Mouse (Mus musculus) G1E-ER4 (cell line): Measurements from ENCODE around the gene Abl2. TPM values are rescaled to one million over a fixed set of nuclear protein-coding genes. Genes with fewer than 3 reads are reported as not detected.

Experiments used
- GATA1 ChIP-seq: IDR thresholded peaks from one replicate; pipeline ENCODE4 v1.8.0; 2012; ENCODE audit warnings: low read length, inconsistent platforms
- polyA plus RNA-seq: library from polyadenylated mRNA; stranded (reverse); fragments of >175 nt; gene quantifications from 2 replicates; pipeline ENCODE4 v1.2.3, GENCODE M21; 2012

Gene Abl2
- polyA plus RNA-seq, 1 experiment: 18.6 TPM

GRCm38 (mm10) chr1:156644780-156645523, 86.4 kb downstream of the Abl2 start:
- no peak for TF ChIP-seq GATA1

- no peak for TF ChIP-seq GATA1
Measured at GRCm38 (mm10) chr1:156645971-156646370, 87.4 kb downstream of the Abl2 start.

- no peak for TF ChIP-seq GATA1
Measured at GRCm38 (mm10) chr1:156648705-156649104, 90.1 kb downstream of the Abl2 start.

GRCm38 (mm10) chr1:156650631-156651030, 92.0 kb downstream of the Abl2 start:
- TF ChIP-seq GATA1: no peak

GRCm38 (mm10) chr1:156652189-156652822, 93.7 kb downstream of the Abl2 start:
- TF ChIP-seq GATA1: no peak

GRCm38 (mm10) chr1:156654735-156655530, 96.3 kb downstream of the Abl2 start:
- no peak for TF ChIP-seq GATA1

- TF ChIP-seq GATA1: no peak
Measured at GRCm38 (mm10) chr1:156657523-156657922, 98.9 kb downstream of the Abl2 start.

- no peak for TF ChIP-seq GATA1
Measured at GRCm38 (mm10) chr1:156658676-156659075, 100.1 kb downstream of the Abl2 start.

GRCm38 (mm10) chr1:156659906-156660659, 101.5 kb downstream of the Abl2 start:
- no peak for TF ChIP-seq GATA1

GRCm38 (mm10) chr1:156665777-156666176, 107.2 kb downstream of the Abl2 start:
- no peak for TF ChIP-seq GATA1

- no peak for TF ChIP-seq GATA1
Measured at GRCm38 (mm10) chr1:156667141-156667926, 108.7 kb downstream of the Abl2 start.

GRCm38 (mm10) chr1:156668602-156669001, 110.0 kb downstream of the Abl2 start:
- TF ChIP-seq GATA1: no peak

- TF ChIP-seq GATA1: no peak
Measured at GRCm38 (mm10) chr1:156669208-156669983, 110.8 kb downstream of the Abl2 start.

- no peak for TF ChIP-seq GATA1
Measured at GRCm38 (mm10) chr1:156671921-156672320, 113.3 kb downstream of the Abl2 start.
